Mouse (Mus musculus) bone marrow, adult 2 months (tissue): ENCODE data around the gene Plk3.

Experiments used
- CTCF ChIP-seq: fragments of 200-500 bp; IDR thresholded peaks from 2 replicates; pipeline ENCODE4 v1.5.1; 2011; ENCODE audit warnings: low read length, control low read depth; ENCODE audit not compliant: control insufficient read depth, insufficient read depth
- POLR2A ChIP-seq: fragments of 200-500 bp; IDR thresholded peaks from 2 replicates; pipeline ENCODE4 v1.6.1; 2011; ENCODE audit warnings: low read depth, mild to moderate bottlenecking, control low read depth, low read length, borderline replicate concordance; ENCODE audit not compliant: control insufficient read depth

GRCm38 (mm10) chr4:117107813-117108523, 25.8 kb downstream of the Plk3 start:
- TF ChIP-seq CTCF (no peak), POLR2A (no peak)
